Mouse (Mus musculus) forebrain, embryonic 13.5 days (tissue): Measurements from ENCODE around the gene Rnasel. TPM values are rescaled to one million over a fixed set of nuclear protein-coding genes. Genes with fewer than 3 reads are reported as not detected.

Experiments used
- ATAC-seq: fragments of 200-750 bp; cut with Nextera tagmentation; 2 replicates; pipeline ENCODE4 v1.8.0; 2017
- H3K27ac ChIP-seq: fragments of 300-500 bp; sonication (generic); 2 replicates; pipeline ENCODE4 v1.5.1; 2015; ENCODE audit warnings: inconsistent platforms, mild to moderate bottlenecking, moderate library complexity
- H3K27me3 ChIP-seq: fragments of 300-500 bp; sonication (generic); 2 replicates; pipeline ENCODE4 v1.6.1; 2015; ENCODE audit warnings: mild to moderate bottlenecking, inconsistent platforms
- H3K36me3 ChIP-seq: fragments of 300-500 bp; sonication (generic); 2 replicates; pipeline ENCODE4 v1.6.1; 2015; ENCODE audit warnings: mild to moderate bottlenecking, inconsistent platforms; ENCODE audit not compliant: poor library complexity, severe bottlenecking
- H3K4me1 ChIP-seq: fragments of 300-500 bp; sonication (generic); 2 replicates; pipeline ENCODE4 v1.6.1; 2015; ENCODE audit warnings: inconsistent platforms
- H3K4me2 ChIP-seq: fragments of 300-500 bp; sonication (generic); 2 replicates; pipeline ENCODE4 v1.6.1; 2015; ENCODE audit warnings: inconsistent platforms, mild to moderate bottlenecking, moderate library complexity
- H3K4me3 ChIP-seq: fragments of 300-500 bp; sonication (generic); 2 replicates; pipeline ENCODE4 v1.5.1; 2015; ENCODE audit warnings: mild to moderate bottlenecking, inconsistent platforms
- H3K9ac ChIP-seq: fragments of 300-500 bp; sonication (generic); 2 replicates; pipeline ENCODE4 v1.6.1; 2015; ENCODE audit warnings: mild to moderate bottlenecking, inconsistent platforms
- H3K9me3 ChIP-seq: fragments of 300-500 bp; sonication (generic); replicated peaks from 2 replicates; pipeline ENCODE4 v1.6.1; 2016; ENCODE audit warnings: inconsistent platforms
- WGBS: fragments of 180-500 bp; shearing (Covaris S2); methylation state at CpG from one replicate; pipeline ENCODE4 v1.1.7; 2015; 5-methylcytosine and 5-hydroxymethylcytosine counted together
- polyA plus RNA-seq: library from polyadenylated mRNA; unstranded; fragments of >200 nt; fragmentation: Nextera tagmentation; extraction: Ambion mirVana; gene quantifications from 2 replicates; pipeline ENCODE4 v1.2.1, GENCODE M21; 2015

Gene Rnasel
- polyA plus RNA-seq, 1 experiment from 2014 or later, result 38.1 TPM

DNA sequence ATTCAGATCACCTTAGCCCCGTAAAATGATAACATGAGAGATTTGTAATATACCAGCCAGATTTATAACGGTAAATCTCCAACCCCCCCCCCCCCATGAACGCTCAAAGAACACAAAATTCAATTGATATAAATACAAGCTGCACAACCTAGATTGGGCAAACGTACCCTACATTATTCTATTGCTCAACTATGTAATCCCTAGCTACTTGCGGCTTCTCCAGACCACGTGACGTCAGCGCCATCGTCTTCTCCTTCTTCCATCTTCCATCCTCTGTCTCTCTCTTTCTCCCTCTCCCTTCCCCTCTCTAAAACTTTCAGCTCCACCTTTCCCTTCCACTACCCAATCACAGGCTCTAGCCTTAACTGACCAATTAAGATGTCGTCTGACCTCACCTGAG lies 29.0 kb downstream of the Rnasel start:
- Histone ChIP-seq H3K4me3 (no peak overlapping the region), H3K36me3 (no peaks in the 10 kb centered on the region), H3K4me2 (no peak overlapping the region), H3K27me3 (no peaks in the 10 kb centered on the region), H3K27ac (no peak overlapping the region), H3K9ac (no peak overlapping the region), H3K9me3 (no peaks in the 10 kb centered on the region), H3K4me1 (no peaks in the 10 kb centered on the region)
- no peak for ATAC-seq
- 93% methylated on average over 10 of the region's 10 CpGs for WGBS

DNA sequence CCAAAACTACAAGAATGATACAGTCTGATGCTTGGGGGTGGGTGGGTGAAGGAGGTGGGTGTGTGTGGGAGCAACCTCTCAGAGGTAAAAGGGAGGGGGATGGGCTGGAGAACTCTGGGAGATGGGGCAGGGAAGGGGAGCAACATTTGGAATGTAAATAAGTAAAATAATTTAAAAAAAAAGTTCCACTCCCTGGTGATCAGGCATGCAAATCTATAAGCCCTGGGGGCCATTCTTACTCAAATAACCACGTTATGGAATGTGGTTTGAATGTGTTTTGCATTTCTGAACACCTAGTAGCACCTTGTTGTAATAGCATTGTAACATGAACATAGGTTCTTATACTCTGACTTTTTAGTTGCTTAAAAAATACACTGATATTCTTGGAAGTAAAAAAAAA lies 34.1 kb downstream of the Rnasel start:
- no peaks in the 10 kb centered on the region for H3K36me3 ChIP-seq
- no peak overlapping the region for H3K4me3 ChIP-seq
- H3K27me3 ChIP-seq, result no peaks in the 10 kb centered on the region
- no peak for ATAC-seq
- no peaks in the 10 kb centered on the region for H3K9me3 ChIP-seq
- H3K27ac ChIP-seq, result no peak overlapping the region
- H3K4me2 ChIP-seq, result no peak overlapping the region
- no peak overlapping the region for H3K9ac ChIP-seq
- no peaks in the 10 kb centered on the region for H3K4me1 ChIP-seq
- WGBS, result 43% methylated on average over 1 of the region's 1 CpGs

GRCm38 (mm10) chr1:153785608-153786007 lies 36.4 kb downstream of the Rnasel start:
- H3K4me2 ChIP-seq, result no peak overlapping the region
- H3K9me3 ChIP-seq, result no peaks in the 10 kb centered on the region
- H3K4me1 ChIP-seq, result no peaks in the 10 kb centered on the region
- no peak overlapping the region for H3K4me3 ChIP-seq
- H3K27me3 ChIP-seq, result no peaks in the 10 kb centered on the region
- no peak for ATAC-seq
- no peak overlapping the region for H3K27ac ChIP-seq
- WGBS, result 77% methylated on average over 4 of the region's 4 CpGs
- H3K9ac ChIP-seq, result no peak overlapping the region
- H3K36me3 ChIP-seq, result no peaks in the 10 kb centered on the region

- no peak for ATAC-seq
- 51% methylated on average over 2 of the region's 2 CpGs for WGBS
- no peak overlapping the region for H3K4me3 ChIP-seq
- H3K9ac ChIP-seq, result no peak overlapping the region
- H3K4me2 ChIP-seq, result no peak overlapping the region
- H3K9me3 ChIP-seq, result no peaks in the 10 kb centered on the region
- H3K4me1 ChIP-seq, result no peaks in the 10 kb centered on the region
- no peaks in the 10 kb centered on the region for H3K27me3 ChIP-seq
- H3K36me3 ChIP-seq, result no peaks in the 10 kb centered on the region
- no peak overlapping the region for H3K27ac ChIP-seq
These were observed 41.5 kb downstream of the Rnasel start for GRCm38 (mm10) chr1:153790708-153791107.

- H3K4me2 ChIP-seq, result no peak overlapping the region
- no peaks in the 10 kb centered on the region for H3K4me1 ChIP-seq
- no peak overlapping the region for H3K9ac ChIP-seq
- no peaks in the 10 kb centered on the region for H3K27me3 ChIP-seq
- no peak overlapping the region for H3K4me3 ChIP-seq
- H3K27ac ChIP-seq, result no peak overlapping the region
- no peak for ATAC-seq
- WGBS, result 94% methylated on average over 3 of the region's 3 CpGs
- H3K36me3 ChIP-seq, result no peaks in the 10 kb centered on the region
- no peaks in the 10 kb centered on the region for H3K9me3 ChIP-seq
These were observed 45.0 kb downstream of the Rnasel start for GRCm38 (mm10) chr1:153794241-153794640.

GRCm38 (mm10) chr1:153802691-153803090 lies 53.5 kb downstream of the Rnasel start:
- H3K9ac ChIP-seq, result no peak overlapping the region
- no peak for ATAC-seq
- H3K4me2 ChIP-seq, result no peak overlapping the region
- no peak overlapping the region for H3K4me3 ChIP-seq
- H3K27me3 ChIP-seq, result no peaks in the 10 kb centered on the region
- H3K36me3 ChIP-seq, result no peaks in the 10 kb centered on the region
- no peaks in the 10 kb centered on the region for H3K4me1 ChIP-seq
- 75% methylated on average over 7 of the region's 7 CpGs for WGBS
- H3K9me3 ChIP-seq, result no peaks in the 10 kb centered on the region
- H3K27ac ChIP-seq, result no peak overlapping the region

DNA sequence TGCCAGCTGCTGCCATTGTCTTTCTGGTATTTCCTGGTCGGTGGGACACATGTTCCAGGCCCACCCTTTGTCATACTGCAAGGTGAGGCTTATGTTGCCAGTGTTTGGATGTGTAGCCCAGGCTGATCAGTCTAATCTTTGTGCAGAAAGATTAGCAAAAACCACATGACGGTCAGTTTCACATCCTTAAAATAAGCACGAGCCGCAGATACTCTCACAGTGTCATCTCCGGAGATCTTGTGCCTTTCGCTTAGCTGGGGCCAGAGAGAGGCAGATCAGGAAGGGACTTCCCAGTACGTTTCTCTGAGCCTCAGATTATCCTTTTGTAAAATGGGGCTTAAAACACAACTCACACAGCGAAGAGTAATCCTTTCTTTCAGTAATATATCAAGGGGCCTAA lies 54.3 kb downstream of the Rnasel start:
- H3K4me1 ChIP-seq, result no peaks in the 10 kb centered on the region
- WGBS, result 60% methylated on average over 8 of the region's 8 CpGs
- ATAC-seq, result no peak
- H3K27ac ChIP-seq, result no peak overlapping the region
- no peak overlapping the region for H3K4me2 ChIP-seq
- H3K4me3 ChIP-seq, result no peak overlapping the region
- H3K27me3 ChIP-seq, result no peaks in the 10 kb centered on the region
- H3K36me3 ChIP-seq, result no peaks in the 10 kb centered on the region
- H3K9me3 ChIP-seq, result no peaks in the 10 kb centered on the region
- H3K9ac ChIP-seq, result no peak overlapping the region

- Histone ChIP-seq H3K36me3 (no peaks in the 10 kb centered on the region), H3K9ac (no peak overlapping the region), H3K27ac (no peak overlapping the region), H3K4me1 (no peaks in the 10 kb centered on the region), H3K27me3 (no peaks in the 10 kb centered on the region), H3K9me3 (no peaks in the 10 kb centered on the region), H3K4me3 (no peak overlapping the region), H3K4me2 (no peak overlapping the region)
- ATAC-seq, result no peak
- 53% methylated on average over 13 of the region's 13 CpGs for WGBS
These were observed 58.3 kb downstream of the Rnasel start for GRCm38 (mm10) chr1:153807390-153807993.

Other genes starting within 250 kb of the Rnasel start
- gene Npl, start 199.4 kb upstream of the Rnasel start, polyA plus RNA-seq, result 6.6 and 7.8 TPM in 2 replicates
- 14.6 and 17.7 TPM in 2 replicates for gene Rgs8, start 96.4 kb upstream of the Rnasel start, polyA plus RNA-seq
- gene Rgs16, start 9.1 kb upstream of the Rnasel start, polyA plus RNA-seq, result 38.5 and 43.7 TPM in 2 replicates
- 0.05 and 0.19 TPM in 2 replicates for gene Rgsl1, start 94.7 kb downstream of the Rnasel start, polyA plus RNA-seq
- gene Teddm1b, start 124.9 kb downstream of the Rnasel start, polyA plus RNA-seq, result 0.97 and 1.3 TPM in 2 replicates
- 0.15 TPM in 1 of 2 replicates, not detected in the other for gene Teddm1a, start 142.3 kb downstream of the Rnasel start, polyA plus RNA-seq
- 106 and 121 TPM in 2 replicates for gene Glul, start 150.5 kb downstream of the Rnasel start, polyA plus RNA-seq
- 1.0 and 1.3 TPM in 2 replicates for gene Teddm2, start 150.8 kb downstream of the Rnasel start, polyA plus RNA-seq